Mouse (Mus musculus) brain, embryonic 14.5 days (tissue): ENCODE measurements around the gene Mid2. TPM values are rescaled to one million over a fixed set of nuclear protein-coding genes. Genes with fewer than 3 reads are reported as not detected.

ENCODE experiments used
- DNase-seq: peaks from one replicate; pipeline ENCODE4 v3.0.0-alpha.2; 2011; ENCODE audit warnings: low read depth
- CTCF ChIP-seq: fragments of 200-500 bp; IDR thresholded peaks from 2 replicates; pipeline ENCODE4 v1.5.1; 2012; ENCODE audit warnings: inconsistent platforms, mild to moderate bottlenecking, moderate library complexity, borderline replicate concordance; ENCODE audit not compliant: insufficient read depth, insufficient read length; ENCODE audit errors: extremely low read depth
- POLR2A ChIP-seq: fragments of 200-500 bp; IDR thresholded peaks from 2 replicates; pipeline ENCODE4 v1.6.1; 2012; ENCODE audit warnings: mild to moderate bottlenecking, inconsistent platforms, borderline replicate concordance; ENCODE audit not compliant: poor library complexity, insufficient read depth, insufficient read length, severe bottlenecking; ENCODE audit errors: extremely low read depth
- polyA plus RNA-seq: library from polyadenylated mRNA; depleted of rRNA; stranded (reverse); fragments of >200 nt; gene quantifications from 2 replicates; pipeline ENCODE4 v1.2.3, GENCODE M21; 2012; rRNA removed

The Mid2 gene
- polyA plus RNA-seq, 1 experiment = 12.2 TPM

DNA sequence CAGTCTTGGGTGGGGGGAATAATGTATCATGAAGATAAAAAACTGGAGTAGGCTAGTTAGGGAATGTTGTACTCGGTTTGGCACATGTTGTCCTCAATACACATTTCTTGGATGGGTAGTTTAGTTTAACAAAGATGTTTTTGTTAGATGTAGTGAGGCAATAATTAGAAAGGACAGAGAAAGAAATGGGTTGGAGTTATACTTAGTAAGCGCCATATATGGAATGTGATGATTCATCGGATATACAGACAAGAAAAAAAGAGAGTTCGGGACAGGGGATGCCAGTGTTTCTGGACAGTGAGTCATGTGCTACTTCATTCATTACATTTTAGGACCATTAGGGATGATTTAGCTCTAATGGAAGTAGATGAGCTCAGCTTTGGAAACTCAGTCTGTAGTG lies 41.7 kb downstream of the Mid2 start:
- TF ChIP-seq POLR2A (no peak), CTCF (no peak)
- no peak for DNase-seq

DNA sequence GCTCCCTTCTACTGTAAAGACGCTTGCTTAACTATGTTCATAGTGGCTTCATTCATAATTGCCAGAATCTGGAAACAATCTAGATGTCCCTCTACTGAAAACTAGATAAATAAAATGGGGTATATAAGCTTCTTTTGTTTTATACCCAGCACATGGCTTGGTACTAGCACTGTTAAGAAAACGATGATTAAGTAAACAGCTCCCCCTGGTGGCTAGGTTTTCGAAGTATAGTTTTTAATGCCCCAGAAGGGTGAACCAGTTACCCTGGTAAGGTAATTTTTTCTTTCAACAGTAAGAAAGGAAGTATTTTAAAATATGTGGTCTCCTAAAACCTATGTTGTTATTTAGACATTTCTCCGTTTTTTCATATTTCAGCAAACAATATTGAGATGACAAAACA lies 58.0 kb downstream of the Mid2 start:
- DNase-seq = peak; percentile 34
- no peak for TF ChIP-seq CTCF
- no peak for TF ChIP-seq POLR2A

GRCm38 (mm10) chrX:140738986-140739385 lies 74.6 kb downstream of the Mid2 start:
- TF ChIP-seq CTCF = no peak
- TF ChIP-seq POLR2A = no peak

GRCm38 (mm10) chrX:140743213-140743612 lies 78.8 kb downstream of the Mid2 start:
- TF ChIP-seq POLR2A (no peak), CTCF (no peak)
- peak; percentile 7 for DNase-seq

More at GRCm38 (mm10) chrX:140738986-140739385, 74.6 kb downstream of the Mid2 start:
- DNase-seq = no peak

DNA sequence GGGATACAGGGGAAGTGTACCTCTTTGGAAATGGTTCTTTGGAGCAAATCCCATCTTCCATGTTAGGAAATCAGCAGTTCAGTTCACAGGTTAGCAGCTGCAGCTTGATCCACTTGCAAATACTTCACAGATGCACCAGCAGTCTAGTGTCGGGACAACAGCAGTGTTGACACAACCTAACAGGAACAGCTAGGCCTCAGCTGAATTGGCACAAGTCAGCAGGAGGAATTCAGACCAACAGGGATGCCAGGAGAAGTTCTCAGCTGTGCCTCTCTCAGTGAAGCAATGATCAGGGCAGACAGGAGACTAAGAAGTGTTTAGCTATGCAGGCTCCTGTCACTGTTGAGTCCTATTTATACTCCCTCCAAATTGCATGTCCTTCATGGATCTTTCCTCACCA lies 105.4 kb downstream of the Mid2 start:
- peak; percentile 3 for DNase-seq
- TF ChIP-seq CTCF = no peak
- no peak for TF ChIP-seq POLR2A

DNA sequence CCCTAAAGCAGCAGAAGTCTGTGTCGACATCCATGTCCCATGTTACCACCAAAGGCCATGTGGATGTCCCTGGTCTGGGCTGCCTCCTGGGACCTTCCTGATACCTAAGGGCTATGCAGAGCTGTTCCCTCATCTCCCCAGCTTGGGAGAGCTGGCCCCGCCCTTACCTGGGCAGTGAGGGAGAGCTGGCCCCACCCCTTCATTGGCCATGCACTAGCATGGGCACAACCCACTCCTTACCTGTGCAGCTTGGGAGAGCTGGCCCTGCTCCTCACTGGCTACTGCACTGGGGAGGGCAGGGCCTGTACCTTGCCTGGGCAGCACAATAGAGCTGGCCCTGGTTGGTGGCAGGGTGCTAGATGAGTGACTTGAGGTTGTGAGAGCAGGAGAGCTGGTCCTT lies 140.9 kb downstream of the Mid2 start:
- no peak for DNase-seq
- TF ChIP-seq CTCF (no peak), POLR2A (no peak)

- DNase-seq = no peak
Measured at GRCm38 (mm10) chrX:140813312-140814006, 149.1 kb downstream of the Mid2 start, which contains the start of gene Tex13b. TSS of gene Tex13b (minus strand) at chrX:140813433.

More at GRCm38 (mm10) chrX:140813312-140814006, 149.1 kb downstream of the Mid2 start, which contains the start of gene Tex13b:
- TF ChIP-seq POLR2A (no peak), CTCF (no peak)

Other genes with a start within 250 kb of the Mid2 start
- gene Prps1, start 208.0 kb upstream of the Mid2 start, polyA plus RNA-seq = 33.1 and 41.8 TPM in 2 replicates
- gene Tsc22d3, start 63.9 kb upstream of the Mid2 start, polyA plus RNA-seq = 44.5 and 51.3 TPM in 2 replicates
- gene Tex13b, start 148.8 kb downstream of the Mid2 start, polyA plus RNA-seq = not detected in 2 replicates
- gene Vsig1, start 243.0 kb downstream of the Mid2 start, polyA plus RNA-seq = not detected in 2 replicates